Mouse (Mus musculus): ENCODE data around the gene Rbck1. TPM values are rescaled to one million over a fixed set of nuclear protein-coding genes. Genes with fewer than 3 reads are reported as not detected.
A peak's percentile ranks its signal among the peaks of the same experiment; 100 is the strongest.

Gene Rbck1
- polyA plus RNA-seq (2015; fragmentation: Nextera tagmentation; extraction: Ambion mirVana) = 30.2 and 31.0 TPM in 2 replicates

GRCm38 (mm10) chr2:152332101-152332825 is at the start of gene Rbck1:
Gene Rbck1, minus strand, starts transcription at chr2:152332653.
- peak; percentile 92 for ATAC-seq
- Histone ChIP-seq H3K27ac (ENCODE audit: low read depth) (peak within 1 kb of the TSS; percentile 97), H3K27me3 (ENCODE audit: insufficient read depth, low read length) (no peaks in the 10 kb centered on the region), H3K4me2 (ENCODE audit: low read depth, low read length) (peak within 1 kb of the TSS; percentile 74), H3K4me1 (ENCODE audit: insufficient read depth) (peaks cover 31% of the 10 kb centered on the region), H3K9me3 (ENCODE audit: low read length) (no peaks in the 10 kb centered on the region), H3K36me3 (replicated peaks; ENCODE audit: insufficient read depth, low read length) (peaks cover 13% of the 10 kb centered on the region; the same call in 1 of the 2 replicates), H3K9ac (replicated peaks) (peak within 1 kb of the TSS; percentile 85), H3K4me3 (ENCODE audit: low read depth, low read length) (peak within 1 kb of the TSS; percentile 77)
- 1% methylated on average over 54 of the region's 54 CpGs for WGBS (ENCODE audit: insufficient replicate concordance)
- DNase-seq = peak; percentile 96
- peak; percentile 59; the same call in 1 of the 2 replicates for TF ChIP-seq EP300 (IDR thresholded peaks at IDR 0.05; ENCODE audit: low read depth)
- no peak for TF ChIP-seq CTCF (IDR thresholded peaks at IDR 0.05; ENCODE audit: low read depth)

GRCm38 (mm10) chr2:152376345-152376741 is 43.9 kb upstream of the Rbck1 start, which contains the start of gene Nrsn2:
Gene Nrsn2, minus strand, starts transcription at chr2:152376638.
- no peak within 1 kb of the TSS for H3K4me2 ChIP-seq (ENCODE audit: low read depth, low read length)
- H3K36me3 ChIP-seq (replicated peaks; ENCODE audit: insufficient read depth, low read length) = no peaks in the 10 kb centered on the region
- DNase-seq (no peak), ATAC-seq (no peak)
- no peak within 1 kb of the TSS for H3K27ac ChIP-seq (ENCODE audit: low read depth)
- H3K4me3 ChIP-seq (ENCODE audit: low read depth, low read length) = no peak within 1 kb of the TSS
- peaks cover 33% of the 10 kb centered on the region for H3K27me3 ChIP-seq (ENCODE audit: insufficient read depth, low read length)
- H3K4me1 ChIP-seq (ENCODE audit: insufficient read depth) = no peaks in the 10 kb centered on the region
- 10% methylated on average over 16 of the region's 16 CpGs for WGBS (ENCODE audit: insufficient replicate concordance)
- TF ChIP-seq CTCF (IDR thresholded peaks at IDR 0.05; ENCODE audit: low read depth) (no peak), EP300 (IDR thresholded peaks at IDR 0.05; ENCODE audit: low read depth) (no peak)
- no peaks in the 10 kb centered on the region for H3K9me3 ChIP-seq (ENCODE audit: low read length)
- no peak within 1 kb of the TSS for H3K9ac ChIP-seq (replicated peaks)

GRCm38 (mm10) chr2:152375652-152376344 is 43.3 kb upstream of the Rbck1 start:
- Histone ChIP-seq H3K4me2 (ENCODE audit: low read depth, low read length) (no peak overlapping the region), H3K9ac (replicated peaks) (no peak overlapping the region), H3K27ac (ENCODE audit: low read depth) (no peak overlapping the region), H3K27me3 (ENCODE audit: insufficient read depth, low read length) (peaks cover 33% of the 10 kb centered on the region), H3K9me3 (ENCODE audit: low read length) (no peaks in the 10 kb centered on the region), H3K4me3 (ENCODE audit: low read depth, low read length) (no peak overlapping the region), H3K36me3 (replicated peaks; ENCODE audit: insufficient read depth, low read length) (no peaks in the 10 kb centered on the region), H3K4me1 (ENCODE audit: insufficient read depth) (no peaks in the 10 kb centered on the region)
- WGBS (ENCODE audit: insufficient replicate concordance) = 11% methylated on average over 21 of the region's 21 CpGs
- DNase-seq (no peak), ATAC-seq (no peak)
- no peak for TF ChIP-seq CTCF (IDR thresholded peaks at IDR 0.05; ENCODE audit: low read depth)
- TF ChIP-seq EP300 (IDR thresholded peaks at IDR 0.05; ENCODE audit: low read depth) = no peak

- H3K9me3 ChIP-seq (ENCODE audit: low read length) = no peaks in the 10 kb centered on the region
- WGBS (ENCODE audit: insufficient replicate concordance) = 69% methylated on average over 9 of the region's 9 CpGs
- H3K27ac ChIP-seq (ENCODE audit: low read depth) = no peak overlapping the region
- H3K36me3 ChIP-seq (replicated peaks; ENCODE audit: insufficient read depth, low read length) = no peaks in the 10 kb centered on the region
- H3K4me2 ChIP-seq (ENCODE audit: low read depth, low read length) = no peak overlapping the region
- peaks cover 33% of the 10 kb centered on the region for H3K27me3 ChIP-seq (ENCODE audit: insufficient read depth, low read length)
- H3K9ac ChIP-seq (replicated peaks) = no peak overlapping the region
- no peak for DNase-seq
- no peaks in the 10 kb centered on the region for H3K4me1 ChIP-seq (ENCODE audit: insufficient read depth)
- no peak for TF ChIP-seq EP300 (IDR thresholded peaks at IDR 0.05; ENCODE audit: low read depth)
- TF ChIP-seq CTCF (IDR thresholded peaks at IDR 0.05; ENCODE audit: low read depth) = no peak
- no peak for ATAC-seq
- no peak overlapping the region for H3K4me3 ChIP-seq (ENCODE audit: low read depth, low read length)
Measured at GRCm38 (mm10) chr2:152373547-152373946, 41.1 kb upstream of the Rbck1 start.

- H3K36me3 ChIP-seq (replicated peaks; ENCODE audit: insufficient read depth, low read length) = no peaks in the 10 kb centered on the region
- no peak for DNase-seq
- H3K9ac ChIP-seq (replicated peaks) = no peak overlapping the region
- WGBS (ENCODE audit: insufficient replicate concordance) = 47% methylated on average over 4 of the region's 4 CpGs
- TF ChIP-seq EP300 (IDR thresholded peaks at IDR 0.05; ENCODE audit: low read depth) (no peak), CTCF (IDR thresholded peaks at IDR 0.05; ENCODE audit: low read depth) (no peak)
- H3K4me1 ChIP-seq (ENCODE audit: insufficient read depth) = no peaks in the 10 kb centered on the region
- no peak overlapping the region for H3K27ac ChIP-seq (ENCODE audit: low read depth)
- ATAC-seq = no peak
- peaks cover 32% of the 10 kb centered on the region for H3K27me3 ChIP-seq (ENCODE audit: insufficient read depth, low read length)
- H3K9me3 ChIP-seq (ENCODE audit: low read length) = no peaks in the 10 kb centered on the region
- no peak overlapping the region for H3K4me3 ChIP-seq (ENCODE audit: low read depth, low read length)
- no peak overlapping the region for H3K4me2 ChIP-seq (ENCODE audit: low read depth, low read length)
Measured at GRCm38 (mm10) chr2:152372661-152373060, 40.2 kb upstream of the Rbck1 start.

- ATAC-seq (no peak), DNase-seq (no peak)
- no peak overlapping the region for H3K27ac ChIP-seq (ENCODE audit: low read depth)
- H3K4me2 ChIP-seq (ENCODE audit: low read depth, low read length) = no peak overlapping the region
- no peaks in the 10 kb centered on the region for H3K36me3 ChIP-seq (replicated peaks; ENCODE audit: insufficient read depth, low read length)
- peaks cover 27% of the 10 kb centered on the region for H3K27me3 ChIP-seq (ENCODE audit: insufficient read depth, low read length)
- H3K4me1 ChIP-seq (ENCODE audit: insufficient read depth) = no peaks in the 10 kb centered on the region
- TF ChIP-seq CTCF (IDR thresholded peaks at IDR 0.05; ENCODE audit: low read depth) (no peak), EP300 (IDR thresholded peaks at IDR 0.05; ENCODE audit: low read depth) (no peak)
- WGBS (ENCODE audit: insufficient replicate concordance) = 79% methylated on average over 7 of the region's 7 CpGs
- H3K9me3 ChIP-seq (ENCODE audit: low read length) = no peaks in the 10 kb centered on the region
- H3K4me3 ChIP-seq (ENCODE audit: low read depth, low read length) = no peak overlapping the region
- H3K9ac ChIP-seq (replicated peaks) = no peak overlapping the region
Measured at GRCm38 (mm10) chr2:152372104-152372503, 39.7 kb upstream of the Rbck1 start.
